Mouse (Mus musculus): Measurements from ENCODE around the gene Adgrl3.
A peak's percentile ranks its signal among the peaks of the same experiment; 100 is the strongest.

The Adgrl3 gene

GRCm38 (mm10) chr5:81019590-81020254, at the start of gene Adgrl3:
Adgrl3 (plus strand) TSS chr5:81020138.
- peak; percentile 83 for DNase-seq

DNA sequence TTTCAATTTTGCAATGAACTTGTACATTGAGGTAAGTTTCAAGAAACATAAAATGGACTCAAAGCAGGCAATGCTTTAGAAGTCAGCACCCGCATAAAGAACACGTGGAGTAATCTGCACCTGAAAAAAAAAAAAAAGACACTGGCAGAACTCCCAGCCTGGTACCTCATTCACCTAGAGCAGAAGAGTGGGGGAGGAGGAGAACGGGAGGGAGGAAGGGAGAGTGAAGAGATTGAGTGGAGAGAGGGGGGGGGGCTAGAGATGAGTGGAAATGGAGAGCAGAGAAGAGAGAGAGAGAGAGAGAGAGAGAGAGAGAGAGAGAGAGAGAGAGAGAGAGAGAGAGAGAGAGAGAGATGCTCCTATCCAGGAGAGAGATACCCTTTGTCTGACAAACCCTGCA, 772 bp upstream of the Adgrl3 start:
- DNase-seq = no peak

DNA sequence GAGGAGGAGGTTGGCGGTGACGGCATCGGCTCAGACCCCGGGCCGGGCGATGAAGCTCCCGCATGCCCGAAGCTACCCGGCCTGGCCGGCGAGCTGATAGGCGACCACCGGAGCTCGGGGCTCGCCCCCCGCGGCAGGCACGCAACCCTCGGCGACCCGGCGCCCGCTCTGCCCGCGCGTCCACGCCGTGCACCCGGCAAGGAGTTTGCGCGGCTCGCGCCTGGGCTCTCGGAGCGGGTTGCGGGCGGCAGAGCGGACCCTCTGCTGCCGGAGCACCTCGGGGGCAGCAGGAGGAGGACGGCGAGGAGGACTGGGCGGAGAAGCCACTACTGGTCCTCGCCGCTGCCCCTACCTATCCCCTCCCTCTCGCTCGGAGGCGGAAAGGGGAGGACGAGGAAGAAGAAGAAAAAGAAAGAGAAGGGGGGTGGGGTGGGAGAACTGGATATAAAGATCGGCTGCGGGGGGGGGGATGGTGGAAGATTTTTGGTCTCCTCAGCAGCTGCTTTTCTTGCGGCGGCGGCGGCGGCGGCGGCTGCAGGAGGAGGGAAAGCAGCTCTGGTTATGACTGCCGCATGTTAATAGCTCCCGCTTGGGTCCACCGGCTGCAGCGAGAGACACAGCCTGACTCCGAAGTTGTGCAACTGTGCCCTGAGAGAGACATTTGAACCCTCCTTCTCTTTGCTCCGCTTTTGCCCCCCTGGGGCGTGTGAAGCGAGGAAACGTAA, 505 bp downstream of the Adgrl3 start:
- DNase-seq = peak; percentile 71

- no peak for DNase-seq
Measured at GRCm38 (mm10) chr5:81021006-81021320, 1.0 kb downstream of the Adgrl3 start.

GRCm38 (mm10) chr5:81021331-81021863, 1.5 kb downstream of the Adgrl3 start:
- peak; percentile 55 for DNase-seq

DNA sequence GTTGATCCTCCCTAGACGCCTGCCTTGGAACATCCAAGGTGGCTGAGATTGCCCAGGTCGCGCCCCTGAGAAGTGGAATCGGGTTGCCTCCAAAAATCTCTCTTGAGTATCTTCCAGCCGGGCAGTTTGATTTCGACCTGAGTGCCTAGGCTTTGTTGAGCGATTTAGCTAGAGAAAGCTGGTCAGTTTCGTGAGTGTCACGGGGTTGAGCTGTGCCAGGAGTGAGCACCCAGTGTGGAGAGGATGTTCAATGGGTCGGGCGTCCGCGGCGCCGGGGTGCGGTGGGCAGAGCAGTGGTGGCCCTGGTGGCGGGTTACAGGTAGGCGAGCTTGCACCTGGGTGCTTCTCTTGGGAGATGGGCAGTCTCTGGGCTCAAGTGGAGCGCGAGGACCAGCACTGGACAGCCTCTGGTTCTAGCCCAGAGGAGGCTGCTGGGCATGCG, 1.9 kb downstream of the Adgrl3 start:
- DNase-seq = peak; percentile 46

GRCm38 (mm10) chr5:81022306-81023071, 2.6 kb downstream of the Adgrl3 start:
- peak; percentile 34 for DNase-seq

GRCm38 (mm10) chr5:81023923-81024715, 4.2 kb downstream of the Adgrl3 start:
- no peak for DNase-seq

DNA sequence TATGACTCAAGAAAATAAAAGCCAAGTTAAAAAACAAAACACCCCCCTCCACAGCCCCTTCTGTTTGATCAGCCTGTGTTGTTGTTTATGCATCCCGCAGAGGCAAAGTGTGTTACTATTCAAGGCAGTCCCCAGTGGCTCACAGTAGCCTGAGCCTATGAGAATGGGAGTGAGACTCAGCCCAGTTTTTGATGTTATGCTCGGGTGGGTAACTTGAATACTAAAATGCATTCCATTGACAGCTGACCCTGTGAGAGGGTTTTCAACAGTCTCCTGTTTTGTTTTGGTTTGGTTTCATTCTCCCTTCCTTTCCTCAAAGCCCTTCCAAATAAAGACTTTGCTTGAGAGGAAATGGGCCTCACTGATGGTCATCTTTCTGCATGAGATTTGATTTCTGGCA, 8.9 kb downstream of the Adgrl3 start:
- no peak for DNase-seq

- no peak for DNase-seq
Measured at GRCm38 (mm10) chr5:81037091-81037490, 17.2 kb downstream of the Adgrl3 start.

DNA sequence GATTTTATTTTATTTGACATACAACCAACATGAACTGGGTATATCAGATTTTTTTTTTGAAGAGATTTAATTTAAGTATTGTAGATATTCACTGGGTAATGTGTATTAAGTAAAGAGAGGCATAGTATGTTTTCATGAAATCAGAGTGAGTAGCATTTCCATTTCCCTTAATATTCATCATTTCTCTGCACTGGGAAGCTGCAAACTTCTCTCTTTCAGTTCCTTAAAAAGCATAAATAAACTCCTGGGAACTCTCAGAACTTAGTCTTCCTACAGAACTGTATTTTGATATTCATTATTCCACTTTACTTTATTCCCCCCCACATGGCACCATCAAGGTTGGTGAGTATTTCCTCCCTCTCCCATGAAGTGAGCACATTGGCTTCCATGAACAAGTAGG, 23.9 kb downstream of the Adgrl3 start:
- no peak for DNase-seq

- no peak for DNase-seq
Measured at GRCm38 (mm10) chr5:81046128-81046527, 26.2 kb downstream of the Adgrl3 start.

DNA sequence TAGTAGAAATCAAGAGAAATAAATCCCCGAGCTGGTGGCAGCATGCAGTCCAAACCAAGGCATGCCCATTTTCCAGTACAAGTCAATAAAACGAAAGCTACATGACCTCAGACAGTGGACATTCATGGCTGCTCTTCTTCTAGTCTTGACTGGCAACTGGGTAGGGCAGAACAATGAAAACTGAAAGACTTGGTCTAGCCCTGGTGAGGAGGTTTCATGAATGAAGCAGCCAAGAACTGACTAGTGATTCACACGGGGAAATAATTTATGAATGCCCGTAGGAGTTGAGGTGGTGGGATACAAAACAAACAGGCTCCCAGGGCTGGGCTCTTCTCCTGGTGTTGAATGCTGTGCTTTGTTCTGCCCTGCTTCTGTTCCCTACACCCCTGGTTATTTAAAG, 34.7 kb downstream of the Adgrl3 start:
- DNase-seq = no peak

DNA sequence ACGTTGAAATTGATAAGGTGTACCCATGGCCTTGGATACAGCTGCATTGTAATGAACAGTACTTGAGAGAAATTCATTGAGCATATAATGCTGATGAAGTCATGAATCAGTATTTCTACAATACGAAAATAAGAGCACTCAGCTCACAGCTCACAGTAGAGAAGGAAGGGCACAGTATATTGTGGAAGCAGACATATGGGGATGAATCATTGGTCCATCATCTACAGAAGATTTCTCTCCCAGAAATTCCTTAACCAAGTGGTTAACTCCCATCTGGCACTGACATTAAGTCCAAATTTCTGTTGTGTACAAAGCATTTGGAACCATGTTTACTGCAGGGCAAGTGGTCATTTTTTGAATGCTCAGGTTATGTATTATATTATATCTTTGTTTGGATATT, 35.3 kb downstream of the Adgrl3 start:
- no peak for DNase-seq

DNA sequence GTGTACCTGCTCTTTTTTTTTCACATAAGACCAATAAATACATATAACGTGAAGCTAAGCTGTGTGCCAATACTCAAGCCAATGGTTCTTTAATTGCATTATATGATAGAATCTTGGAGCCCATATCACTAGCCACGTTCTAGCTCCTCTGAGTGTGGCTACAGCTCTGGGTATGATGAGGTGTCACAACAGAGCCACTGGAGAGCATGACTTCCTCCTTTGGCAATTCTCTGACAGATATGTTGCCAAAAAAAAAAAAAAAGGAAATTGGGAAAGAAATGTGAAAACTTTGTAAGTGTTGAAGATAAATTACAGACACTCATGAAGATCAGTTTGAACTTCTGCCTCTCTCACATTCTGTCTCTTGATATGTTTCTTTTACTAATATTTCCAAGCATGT, 38.2 kb downstream of the Adgrl3 start:
- DNase-seq = no peak

DNA sequence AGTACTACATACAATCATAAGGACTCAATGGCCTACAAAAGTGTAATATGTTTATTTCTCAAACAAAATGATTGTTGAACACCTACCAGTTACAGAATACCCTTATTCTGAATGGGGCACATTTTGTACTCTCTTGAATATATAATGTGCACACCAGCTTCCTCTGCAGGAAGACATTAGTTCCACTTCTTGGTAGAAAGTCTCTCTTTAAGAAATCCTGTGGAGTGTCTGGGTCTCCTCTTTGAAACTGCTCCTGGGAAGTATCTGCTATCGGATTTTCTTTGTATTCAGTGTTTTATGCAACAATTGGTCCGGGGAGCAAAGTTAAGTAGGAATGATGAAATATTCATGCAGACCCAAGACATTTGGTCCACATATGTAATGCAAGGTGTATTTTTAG, 41.0 kb downstream of the Adgrl3 start:
- no peak for DNase-seq

- no peak for DNase-seq
Measured at GRCm38 (mm10) chr5:81061386-81061785, 41.4 kb downstream of the Adgrl3 start.

DNA sequence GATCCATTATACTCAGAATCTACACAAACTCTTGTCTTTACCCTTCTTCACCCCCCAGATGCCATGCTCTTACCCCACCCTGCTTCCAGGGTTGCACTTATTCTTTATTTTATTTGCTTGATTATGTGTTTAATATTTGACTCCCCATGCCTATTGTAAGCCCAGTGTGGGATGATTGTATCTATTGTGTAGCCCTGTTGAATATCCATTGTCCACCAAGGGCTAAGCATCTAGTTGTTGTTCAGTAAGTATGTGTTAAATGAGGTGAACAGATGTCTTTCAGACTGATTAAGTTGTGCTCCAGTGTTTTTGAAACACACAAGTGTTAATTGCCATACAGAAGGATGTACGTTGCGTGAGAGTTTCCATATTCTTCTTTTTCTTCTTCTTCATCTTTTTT, 44.1 kb downstream of the Adgrl3 start:
- DNase-seq = no peak

DNA sequence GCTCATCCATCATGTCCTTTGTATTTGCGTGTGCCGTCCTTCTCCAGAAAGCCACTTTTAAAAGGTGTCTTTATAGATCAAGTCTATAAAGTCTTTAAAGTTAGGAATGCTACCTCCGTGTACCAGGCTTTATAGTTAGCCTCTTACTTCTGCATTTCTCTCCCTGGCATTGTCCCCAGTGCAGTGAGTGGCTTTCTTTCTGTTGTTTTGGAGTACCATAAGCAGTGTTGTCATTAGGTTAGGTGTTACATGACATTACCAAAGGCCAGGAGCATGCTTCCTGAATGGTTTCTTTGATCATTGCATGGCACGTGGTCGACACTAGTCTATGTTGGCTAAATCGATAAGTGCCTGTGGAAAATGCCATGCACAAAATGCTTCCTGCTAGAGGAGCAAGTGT, 48.2 kb downstream of the Adgrl3 start:
- no peak for DNase-seq

GRCm38 (mm10) chr5:81068839-81069238, 48.9 kb downstream of the Adgrl3 start:
- DNase-seq = no peak

DNA sequence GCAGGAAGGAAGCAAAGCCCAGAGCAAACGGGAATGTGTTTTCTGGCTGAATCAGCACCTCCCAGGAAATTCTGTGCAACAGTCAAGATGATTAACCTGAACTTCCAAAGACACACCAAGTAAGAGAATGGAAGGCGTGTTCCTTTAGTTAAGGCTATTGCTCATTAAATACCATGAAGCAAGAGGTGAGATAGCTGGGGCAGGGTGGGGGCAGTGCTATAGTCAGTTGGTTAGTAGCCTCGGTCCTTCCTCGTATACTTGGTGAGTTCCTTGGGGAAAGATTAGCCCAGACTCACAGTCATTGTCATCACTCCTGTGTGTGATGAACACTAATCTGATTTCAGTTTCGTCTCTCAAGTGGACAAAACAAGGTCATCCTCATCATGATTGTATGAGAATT, 53.0 kb downstream of the Adgrl3 start:
- DNase-seq = no peak

DNA sequence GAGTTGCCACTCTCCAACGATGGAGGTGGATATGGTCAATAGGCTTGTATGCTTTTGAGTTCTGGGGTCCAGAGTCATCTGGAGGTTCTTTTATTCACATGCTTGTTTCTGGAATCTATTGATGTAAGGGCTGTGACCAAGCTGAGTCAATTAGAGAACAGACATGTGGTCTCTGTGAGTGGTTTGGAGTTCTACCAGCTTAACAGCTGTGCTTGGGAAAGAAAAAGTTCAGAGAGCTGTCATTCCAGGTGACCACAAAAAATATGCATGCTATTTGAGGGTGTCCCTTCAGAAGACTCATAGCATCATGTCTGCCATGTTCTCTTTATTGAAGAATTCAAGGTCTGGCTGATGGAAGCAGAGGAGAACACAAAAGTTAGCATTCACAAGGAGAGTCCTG, 53.9 kb downstream of the Adgrl3 start:
- DNase-seq = no peak

- DNase-seq = no peak
Measured at GRCm38 (mm10) chr5:81076377-81076776, 56.4 kb downstream of the Adgrl3 start.

Data from right cerebral cortex, postnatal 14 days (tissue).